Mouse (Mus musculus) stomach, postnatal 0 days (tissue): Measurements from ENCODE around the gene Muc20. TPM values are rescaled to one million over a fixed set of nuclear protein-coding genes. Genes with fewer than 3 reads are reported as not detected.

Experiments used
- ATAC-seq: fragments of 200-750 bp; cut with Nextera tagmentation; 2 replicates; pipeline ENCODE4 v1.8.0; 2017; ENCODE audit not compliant: low FRiP score, low TSS enrichment
- DNase-seq: peaks from one replicate; pipeline ENCODE4 v3.0.0-alpha.2; 2016; ENCODE audit warnings: low spot score
- H3K27ac ChIP-seq: fragments of 300-500 bp; sonication (generic); replicated peaks from 2 replicates; pipeline ENCODE4 v1.5.1; 2014; ENCODE audit warnings: mild to moderate bottlenecking, control low read depth
- H3K27me3 ChIP-seq: fragments of 300-500 bp; sonication (generic); 2 replicates; pipeline ENCODE4 v1.6.1; 2014; ENCODE audit warnings: low read length; ENCODE audit not compliant: control insufficient read depth, insufficient read depth
- H3K36me3 ChIP-seq: fragments of 300-500 bp; sonication (generic); 2 replicates; pipeline ENCODE4 v1.6.1; 2014; ENCODE audit warnings: low read length, mixed read lengths; ENCODE audit not compliant: control insufficient read depth, insufficient read depth
- H3K4me1 ChIP-seq: fragments of 300-500 bp; sonication (generic); replicated peaks from 2 replicates; pipeline ENCODE4 v1.6.1; 2014; ENCODE audit warnings: antibody characterized with exemption; ENCODE audit not compliant: control insufficient read depth, insufficient read depth
- H3K4me2 ChIP-seq: fragments of 300-500 bp; sonication (generic); replicated peaks from 2 replicates; pipeline ENCODE4 v1.6.1; 2014; ENCODE audit warnings: low read depth, mild to moderate bottlenecking, control low read depth, moderate library complexity
- H3K4me3 ChIP-seq: fragments of 300-500 bp; sonication (generic); 2 replicates; pipeline ENCODE4 v1.5.1; 2014; ENCODE audit warnings: low read depth, low read length, control low read depth
- H3K9ac ChIP-seq: fragments of 300-500 bp; sonication (generic); 2 replicates; pipeline ENCODE4 v1.6.1; 2014; ENCODE audit warnings: mild to moderate bottlenecking, low read length, control low read depth, mixed read lengths
- H3K9me3 ChIP-seq: fragments of 300-500 bp; sonication (generic); 2 replicates; pipeline ENCODE4 v1.6.1; 2016; ENCODE audit warnings: low read length; ENCODE audit not compliant: control insufficient read depth
- CTCF ChIP-seq: IDR thresholded peaks from 2 replicates; pipeline ENCODE4 v1.5.1; 2016; ENCODE audit warnings: antibody characterized with exemption, low read depth, mild to moderate bottlenecking, moderate library complexity
- EP300 ChIP-seq: optimal IDR thresholded peaks from 2 replicates; pipeline ENCODE3; 2016; ENCODE audit warnings: antibody characterized with exemption
- WGBS: fragments of 180-500 bp; shearing (Covaris S2); extraction: QIAGEN DNeasy Blood & Tissue Kit; methylation state at CpG from one replicate; pipeline ENCODE4 v1.1.7; 2014; 5-methylcytosine and 5-hydroxymethylcytosine counted together
- polyA plus RNA-seq: library from polyadenylated mRNA; unstranded; fragments of >200 nt; fragmentation: Nextera tagmentation; extraction: Ambion mirVana; gene quantifications from 2 replicates; pipeline ENCODE4 v1.2.1, GENCODE M21; 2015

Muc20 gene
- polyA plus RNA-seq, 1 experiment from 2014 or later, result 0.51 TPM

GRCm38 (mm10) chr16:32766904-32767303, 30.3 kb downstream of the Muc20 start:
- 94% methylated on average over 7 of the region's 7 CpGs for WGBS
- Histone ChIP-seq H3K4me3 (no peak overlapping the region), H3K27ac (no peak overlapping the region), H3K9me3 (no peaks in the 10 kb centered on the region), H3K36me3 (no peaks in the 10 kb centered on the region), H3K4me1 (no peaks in the 10 kb centered on the region), H3K4me2 (no peak overlapping the region), H3K9ac (no peak overlapping the region), H3K27me3 (no peaks in the 10 kb centered on the region)
- DNase-seq (no peak), ATAC-seq (no peak)
- TF ChIP-seq CTCF, result no peak
- TF ChIP-seq EP300, result no peak

DNA sequence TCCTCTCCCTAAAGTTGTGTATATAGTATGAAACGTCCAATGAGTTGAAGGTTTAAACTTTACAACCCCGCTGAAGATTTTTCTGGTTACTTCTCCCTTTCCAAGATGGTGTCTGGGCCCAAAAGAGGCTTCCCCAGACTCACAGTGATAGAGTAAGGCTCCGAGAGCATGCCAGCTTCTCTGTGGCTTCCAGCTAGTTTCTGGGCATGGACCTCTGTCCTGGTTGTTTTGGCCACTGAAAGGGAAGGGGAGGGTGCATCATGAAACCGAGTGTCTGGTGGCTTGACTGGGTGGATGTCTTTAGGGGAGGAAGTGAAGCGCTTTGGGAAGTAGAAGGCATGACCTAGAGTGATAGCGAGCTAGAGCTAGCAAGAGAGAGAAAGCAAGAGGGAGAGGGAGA, 32.3 kb downstream of the Muc20 start:
- WGBS, result 68% methylated on average over 6 of the region's 6 CpGs
- no peaks in the 10 kb centered on the region for H3K9me3 ChIP-seq
- no peak for DNase-seq
- no peak overlapping the region for H3K4me3 ChIP-seq
- TF ChIP-seq EP300 (no peak), CTCF (no peak)
- no peaks in the 10 kb centered on the region for H3K36me3 ChIP-seq
- H3K9ac ChIP-seq, result no peak overlapping the region
- H3K4me2 ChIP-seq, result no peak overlapping the region
- no peaks in the 10 kb centered on the region for H3K4me1 ChIP-seq
- H3K27ac ChIP-seq, result no peak overlapping the region
- no peaks in the 10 kb centered on the region for H3K27me3 ChIP-seq
- ATAC-seq, result no peak

GRCm38 (mm10) chr16:32764550-32764949, 32.7 kb downstream of the Muc20 start:
- no peak for ATAC-seq
- H3K9me3 ChIP-seq, result no peaks in the 10 kb centered on the region
- H3K4me2 ChIP-seq, result no peak overlapping the region
- 87% methylated on average over 2 of the region's 2 CpGs for WGBS
- no peaks in the 10 kb centered on the region for H3K36me3 ChIP-seq
- no peaks in the 10 kb centered on the region for H3K27me3 ChIP-seq
- TF ChIP-seq EP300 (no peak), CTCF (0 out of 2 replicates have a peak, but pooled peaks have one; percentile 8)
- no peak overlapping the region for H3K27ac ChIP-seq
- no peaks in the 10 kb centered on the region for H3K4me1 ChIP-seq
- no peak overlapping the region for H3K9ac ChIP-seq
- no peak overlapping the region for H3K4me3 ChIP-seq
- no peak for DNase-seq

- H3K4me3 ChIP-seq, result no peak overlapping the region
- no peak for DNase-seq
- no peaks in the 10 kb centered on the region for H3K4me1 ChIP-seq
- no peaks in the 10 kb centered on the region for H3K36me3 ChIP-seq
- no peak for TF ChIP-seq EP300
- no peak for TF ChIP-seq CTCF
- H3K27ac ChIP-seq, result no peak overlapping the region
- H3K27me3 ChIP-seq, result no peaks in the 10 kb centered on the region
- 86% methylated on average over 5 of the region's 5 CpGs for WGBS
- ATAC-seq, result no peak
- H3K4me2 ChIP-seq, result no peak overlapping the region
- H3K9ac ChIP-seq, result no peak overlapping the region
- no peaks in the 10 kb centered on the region for H3K9me3 ChIP-seq
Measured at GRCm38 (mm10) chr16:32750242-32751127, 46.8 kb downstream of the Muc20 start.

DNA sequence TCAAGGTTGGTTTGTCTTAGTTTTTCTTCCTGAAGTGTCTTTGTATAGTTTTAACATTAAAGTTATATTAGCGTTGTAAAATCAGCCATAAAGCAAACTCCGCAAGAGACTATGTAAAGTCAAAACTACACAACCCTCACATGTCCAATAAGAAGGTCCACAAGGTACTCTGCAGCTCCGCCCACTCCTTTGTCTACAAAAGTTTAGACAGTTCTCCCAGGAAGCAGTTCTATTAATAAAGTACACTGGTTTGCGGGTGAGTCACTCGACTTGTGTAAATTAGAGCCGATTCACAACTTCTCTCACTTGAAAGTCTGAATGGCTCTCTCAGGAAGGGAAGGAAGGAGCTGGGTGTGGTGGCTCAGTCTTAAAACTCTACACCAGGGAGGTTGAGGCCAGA, 51.4 kb downstream of the Muc20 start:
- Histone ChIP-seq H3K4me2 (no peak overlapping the region), H3K4me3 (no peak overlapping the region), H3K4me1 (no peaks in the 10 kb centered on the region), H3K9me3 (no peaks in the 10 kb centered on the region), H3K9ac (no peak overlapping the region), H3K36me3 (no peaks in the 10 kb centered on the region), H3K27ac (peak overlapping the region; percentile 63; the same call in 1 of the 2 replicates), H3K27me3 (no peaks in the 10 kb centered on the region)
- DNase-seq (peak; percentile 78), ATAC-seq (peak; percentile 89)
- 35% methylated on average over 6 of the region's 6 CpGs for WGBS
- TF ChIP-seq EP300 (no peak), CTCF (no peak)

DNA sequence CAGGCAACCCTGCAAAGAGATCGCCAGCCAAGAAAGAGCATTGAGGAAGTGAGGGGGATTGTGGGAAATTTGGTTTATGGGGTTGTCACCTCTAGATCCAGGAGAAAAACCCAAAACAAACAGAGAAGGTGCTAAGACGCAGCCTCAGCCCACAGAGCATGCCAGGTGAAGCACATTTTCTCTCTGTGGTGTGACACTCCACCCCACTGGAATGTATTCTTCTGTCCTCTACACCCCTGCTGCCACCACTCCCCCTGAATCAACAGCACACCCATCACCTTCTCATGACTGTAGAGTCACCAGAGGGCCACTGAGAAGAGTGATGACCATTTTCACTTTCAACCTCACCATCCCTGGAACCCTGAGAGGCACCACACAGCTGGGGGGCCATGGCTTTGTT, 54.5 kb downstream of the Muc20 start:
- H3K27ac ChIP-seq, result 0 out of 2 replicates have a peak overlapping the region, but pooled peaks have one; percentile 8

More for the DNA sequence above, 54.5 kb downstream of the Muc20 start:
- DNase-seq (no peak), ATAC-seq (peak; percentile 55; the same call in 1 of the 2 replicates)
- no peaks in the 10 kb centered on the region for H3K4me1 ChIP-seq
- no peak overlapping the region for H3K4me3 ChIP-seq
- TF ChIP-seq EP300, result no peak
- TF ChIP-seq CTCF, result no peak
- 58% methylated on average over 2 of the region's 2 CpGs for WGBS
- no peaks in the 10 kb centered on the region for H3K36me3 ChIP-seq
- H3K9ac ChIP-seq, result no peak overlapping the region
- H3K9me3 ChIP-seq, result no peaks in the 10 kb centered on the region
- H3K4me2 ChIP-seq, result no peak overlapping the region
- H3K27me3 ChIP-seq, result no peaks in the 10 kb centered on the region
